Mouse (Mus musculus) left cerebral cortex, adult 9 months (tissue): ENCODE measurements at regions not wholly inside any gene's neighbourhood (a gene's known extent, or its start where the extent isn't known, plus 50 kb on each side); places are given as distances from the start of the nearest gene placed in this dataset.

Source experiments
- DNase-seq, 2 experiments: peaks; one replicate each; pipeline ENCODE4 v3.0.0; 2022; ENCODE audit warnings: low spot score in 2 of 2

DNA sequence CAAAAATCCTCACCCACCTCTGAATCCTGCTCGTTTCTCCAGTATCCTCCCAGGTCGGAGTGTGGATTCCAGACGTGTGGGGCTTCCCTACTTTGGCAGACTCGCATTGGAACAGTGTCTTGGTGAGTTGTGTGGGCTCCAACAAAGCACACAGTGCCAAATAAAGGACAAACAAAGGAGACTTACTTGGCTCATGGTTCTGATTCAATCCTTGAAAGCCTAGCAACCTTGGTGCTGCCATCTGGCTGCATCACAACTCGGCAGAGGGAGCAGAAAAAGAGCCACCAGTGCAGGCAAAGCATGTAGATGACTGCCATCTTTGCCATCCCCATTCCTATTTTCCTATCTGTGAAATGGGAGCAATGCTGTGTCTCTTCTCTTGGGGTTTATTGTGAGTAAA, 64.0 kb downstream of the Il9r start:
- peak in 1 of 2 experiments; percentile 55 for DNase-seq

DNA sequence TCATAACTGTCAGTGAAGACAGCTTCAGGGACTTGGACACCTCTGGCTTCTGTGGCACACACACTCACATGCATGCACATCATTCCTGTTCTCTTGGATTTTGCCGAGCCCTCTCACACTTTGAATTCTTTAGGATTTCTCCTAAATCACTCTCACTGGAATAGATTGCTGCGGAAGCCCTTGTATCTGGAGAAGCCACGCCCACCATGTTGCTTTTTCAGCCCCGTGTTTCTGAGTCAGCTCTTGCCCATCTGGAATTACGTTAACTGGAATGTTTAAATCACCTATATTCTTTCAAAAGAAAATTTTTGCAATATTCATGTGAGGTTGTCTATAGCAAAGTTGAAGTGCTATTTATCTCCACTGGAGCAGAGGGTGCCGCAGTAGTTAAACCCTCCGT, 66.1 kb downstream of the Il9r start:
- no peak for DNase-seq

DNA sequence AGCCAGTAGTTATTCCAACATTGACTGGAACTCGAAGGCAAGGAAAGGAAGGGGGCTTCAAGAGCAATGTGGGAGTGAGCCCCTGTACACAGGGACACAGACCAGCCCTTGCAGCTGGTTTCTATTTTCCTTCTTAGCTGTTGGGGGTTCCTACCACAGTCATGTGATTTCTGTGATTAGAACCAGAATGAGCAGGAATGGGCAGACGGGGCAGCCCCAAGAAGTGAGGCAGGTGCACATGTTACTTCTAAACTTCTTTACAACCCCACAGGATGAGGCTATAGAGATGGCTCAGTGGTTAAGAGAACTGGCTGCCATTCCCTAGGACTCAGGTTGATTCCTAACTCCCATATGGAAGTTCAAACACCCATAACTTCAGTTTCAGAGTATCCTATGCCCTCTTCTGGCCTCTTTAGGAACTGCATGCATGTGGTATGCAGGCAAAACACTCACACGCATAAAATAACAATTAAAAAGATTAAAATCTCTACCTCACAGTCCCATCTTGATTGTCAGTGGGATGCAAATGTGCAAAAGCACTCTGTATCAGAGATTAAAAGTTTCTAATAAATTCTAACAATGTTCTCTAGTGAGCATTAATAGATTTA, 68.0 kb downstream of the Il9r start:
- no peak for DNase-seq

DNA sequence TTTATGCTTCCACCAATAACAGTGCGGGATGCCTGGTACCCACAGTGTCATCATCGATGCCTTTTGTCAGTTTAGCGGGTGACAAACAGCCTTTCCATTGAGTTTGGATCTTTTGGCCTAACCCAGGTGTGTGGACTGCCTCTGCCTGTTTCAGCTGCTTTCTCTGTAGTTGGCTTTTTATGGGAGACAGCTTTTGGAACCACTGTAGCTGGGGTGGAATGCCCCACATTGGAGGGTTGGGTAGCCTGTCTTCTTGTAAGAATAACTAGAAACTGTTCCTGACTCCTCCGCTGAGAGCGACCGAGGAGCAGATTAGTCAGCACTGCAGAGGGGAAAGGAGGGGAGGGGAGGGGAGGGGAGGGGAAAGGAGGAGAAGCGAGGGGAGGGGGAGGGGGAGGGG, 71.5 kb downstream of the Il9r start:
- DNase-seq, result peak in 1 of 2 experiments; percentile 46

GRCm38 (mm10) chr11:32128018-32128417, 72.1 kb downstream of the Il9r start:
- DNase-seq, result no peak

- peak in 1 of 2 experiments; percentile 54 for DNase-seq
Observed at GRCm38 (mm10) chr11:32127401-32127817, 72.7 kb downstream of the Il9r start.

- no peak for DNase-seq
Observed at GRCm38 (mm10) chr11:32126786-32127185, 73.3 kb downstream of the Il9r start.

GRCm38 (mm10) chr11:32126311-32126698, 73.8 kb downstream of the Il9r start:
- DNase-seq, result no peak

GRCm38 (mm10) chr11:32125586-32126310, 74.3 kb downstream of the Il9r start:
- no peak for DNase-seq

- DNase-seq, result no peak
Observed at GRCm38 (mm10) chr11:32120596-32120995, 79.5 kb downstream of the Il9r start.

- no peak for DNase-seq
Observed at GRCm38 (mm10) chr11:32118844-32119629, 81.0 kb downstream of the Il9r start.

- peak in 1 of 2 experiments; percentile 72 for DNase-seq
Observed at GRCm38 (mm10) chr11:32117930-32118329, 82.1 kb downstream of the Il9r start.

DNA sequence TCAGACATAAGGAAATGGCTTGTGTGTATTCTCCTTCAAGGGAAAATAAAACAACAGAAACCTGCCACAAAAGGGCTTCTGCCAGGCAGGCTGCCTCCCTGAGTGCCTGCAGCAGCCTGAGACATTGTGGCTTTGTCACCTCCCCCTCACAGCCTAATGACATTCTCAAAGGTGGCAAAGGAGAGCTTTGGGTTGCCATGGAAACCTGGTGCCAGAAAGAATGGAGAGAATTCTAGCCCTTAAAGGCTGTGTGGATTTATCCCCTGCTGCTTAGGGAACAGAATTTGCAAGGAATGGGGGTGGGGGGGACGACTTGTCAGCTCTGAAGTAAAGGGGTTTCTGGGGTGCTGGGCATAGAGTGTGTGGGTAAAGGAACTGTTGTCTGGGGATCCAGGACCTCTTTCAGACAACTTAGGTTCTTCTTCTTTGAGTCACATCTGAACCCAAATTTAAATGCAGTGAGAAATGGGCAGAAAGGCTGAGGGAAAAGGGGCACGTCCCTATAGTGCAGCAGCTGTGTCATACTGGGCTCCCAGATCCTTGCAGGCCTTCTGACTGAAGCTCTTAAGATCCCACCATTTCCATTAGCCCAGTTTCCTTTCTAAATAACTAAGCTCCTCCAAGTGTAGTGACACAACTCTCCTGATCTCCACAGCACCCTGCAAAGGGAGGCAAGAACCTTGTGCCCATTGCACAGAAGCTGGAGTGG, 86.8 kb downstream of the Il9r start:
- DNase-seq, result peak; percentile 71 to 74

GRCm38 (mm10) chr11:32112521-32112920, 87.6 kb downstream of the Il9r start:
- no peak for DNase-seq

- DNase-seq, result no peak
Observed at GRCm38 (mm10) chr11:32111841-32112240, 88.2 kb downstream of the Il9r start.

- DNase-seq, result no peak
Observed at GRCm38 (mm10) chr11:32109911-32110310, 90.2 kb downstream of the Il9r start.
